Mouse (Mus musculus) embryonic fibroblast, embryonic 13.5 days (primary cell): ENCODE data around the gene Disc1. TPM values are rescaled to one million over a fixed set of nuclear protein-coding genes. Genes with fewer than 3 reads are reported as not detected.

ENCODE experiments used
- H3K27ac ChIP-seq: 2 replicates; pipeline ENCODE4 v1.5.1; 2012; ENCODE audit warnings: low read length, control low read depth, inconsistent platforms; ENCODE audit not compliant: insufficient read depth
- H3K4me1 ChIP-seq: 2 replicates; pipeline ENCODE4 v1.6.1; 2011; ENCODE audit warnings: low read length; ENCODE audit not compliant: control insufficient read depth, insufficient read depth
- H3K4me3 ChIP-seq: 2 replicates; pipeline ENCODE4 v1.5.1; 2011; ENCODE audit warnings: mild to moderate bottlenecking, control low read depth, low read length; ENCODE audit not compliant: insufficient read depth
- CTCF ChIP-seq: IDR thresholded peaks from 2 replicates; pipeline ENCODE4 v1.5.1; 2011; ENCODE audit warnings: mild to moderate bottlenecking, control low read depth, low read length, moderate library complexity, borderline replicate concordance; ENCODE audit not compliant: insufficient read depth
- POLR2A ChIP-seq: IDR thresholded peaks from 2 replicates; pipeline ENCODE4 v1.6.1; 2011; ENCODE audit warnings: low read depth, mild to moderate bottlenecking, control low read depth, low read length, moderate library complexity
- polyA plus RNA-seq: library from polyadenylated mRNA; stranded (reverse); fragments of >200 nt; gene quantifications from 2 replicates; pipeline ENCODE4 v1.2.4, GENCODE M21; 2011; ENCODE audit warnings: low read depth; ENCODE audit not compliant: missing spikeins, insufficient read length

The Disc1 gene
- polyA plus RNA-seq, 1 experiment, result 1.0 TPM

DNA sequence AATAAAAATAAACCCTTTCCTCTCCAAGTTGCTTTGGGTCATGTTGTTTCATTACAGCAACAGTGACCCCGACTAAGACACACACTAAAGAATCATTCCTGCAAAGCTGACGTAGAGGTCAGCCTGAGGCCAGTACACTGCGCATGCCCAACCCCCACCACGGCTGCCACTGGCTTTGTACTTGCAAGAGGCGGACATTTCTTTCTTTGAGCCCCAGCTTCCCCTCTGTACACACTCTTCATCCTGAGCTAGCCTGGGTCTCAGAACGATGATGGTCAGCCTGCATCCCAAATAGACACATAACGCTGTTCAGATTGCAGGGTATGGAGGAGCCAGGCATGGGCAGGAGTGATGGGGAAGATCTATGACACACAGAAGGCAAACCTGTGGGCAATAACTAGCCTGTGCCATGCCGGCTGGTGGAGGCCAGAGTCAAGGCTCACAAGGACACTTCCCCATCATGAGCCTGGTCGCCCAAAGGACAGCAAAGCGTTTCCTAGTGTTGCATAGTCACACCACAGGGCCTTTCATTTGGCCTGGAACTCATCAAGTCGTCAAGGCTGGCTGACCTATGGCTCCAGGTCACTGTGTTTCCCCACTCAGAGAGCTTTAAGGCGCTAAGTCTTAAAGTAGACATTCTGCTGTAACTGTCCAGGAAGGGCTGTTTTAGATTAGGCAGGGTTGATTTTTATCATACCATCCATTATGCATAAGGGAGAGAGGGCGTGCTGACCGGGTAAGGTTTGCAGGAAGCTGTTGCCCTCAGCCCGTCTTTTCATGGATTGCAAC, 13.2 kb upstream of the Disc1 start:
- no peak overlapping the region for H3K27ac ChIP-seq
- no peak overlapping the region for H3K4me3 ChIP-seq
- no peaks in the 10 kb centered on the region for H3K4me1 ChIP-seq
- no peak for TF ChIP-seq CTCF
- TF ChIP-seq POLR2A, result no peak

DNA sequence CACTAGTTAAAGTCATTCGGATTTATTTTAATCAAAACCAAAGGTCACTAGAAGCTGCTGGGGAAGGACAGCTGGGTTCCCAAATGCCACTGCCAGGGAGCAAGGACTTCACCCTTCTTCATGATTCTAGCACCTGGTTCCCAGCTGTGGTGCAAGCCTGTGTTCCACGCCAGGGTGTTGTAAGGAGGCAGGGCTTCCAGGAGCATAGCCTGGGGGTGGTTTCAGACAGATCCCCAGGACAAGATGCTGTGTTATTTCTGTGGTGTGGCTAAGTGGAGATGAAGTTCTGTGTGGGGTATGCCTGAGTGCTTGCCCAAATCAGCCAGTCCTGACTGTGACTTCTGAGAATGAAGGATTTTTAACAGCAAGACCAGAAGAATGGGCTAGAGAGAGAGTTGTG, 12.5 kb upstream of the Disc1 start:
- TF ChIP-seq CTCF (no peak), POLR2A (no peak)
- no peak overlapping the region for H3K4me3 ChIP-seq
- no peaks in the 10 kb centered on the region for H3K4me1 ChIP-seq
- H3K27ac ChIP-seq, result no peak overlapping the region

DNA sequence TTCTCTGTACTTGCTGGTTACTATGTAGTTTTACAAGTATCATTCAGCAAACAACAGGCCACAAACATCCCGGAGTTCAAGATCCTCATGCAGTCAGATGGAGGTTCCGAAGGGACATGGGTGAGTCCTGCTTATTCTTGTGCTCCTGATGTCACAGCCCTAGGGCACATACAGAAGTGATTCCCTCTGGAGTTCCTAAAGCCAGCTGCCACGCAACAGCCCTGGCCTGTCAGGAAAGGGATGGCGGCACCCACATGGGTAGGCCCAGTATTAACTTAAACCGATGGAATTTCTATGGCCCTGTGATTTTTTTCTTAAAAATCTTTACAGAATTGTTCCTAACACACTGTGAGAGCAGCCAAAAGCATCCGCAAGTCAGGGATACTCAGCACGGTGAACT, 10.6 kb upstream of the Disc1 start:
- H3K4me1 ChIP-seq, result no peaks in the 10 kb centered on the region
- TF ChIP-seq CTCF (no peak), POLR2A (no peak)

DNA sequence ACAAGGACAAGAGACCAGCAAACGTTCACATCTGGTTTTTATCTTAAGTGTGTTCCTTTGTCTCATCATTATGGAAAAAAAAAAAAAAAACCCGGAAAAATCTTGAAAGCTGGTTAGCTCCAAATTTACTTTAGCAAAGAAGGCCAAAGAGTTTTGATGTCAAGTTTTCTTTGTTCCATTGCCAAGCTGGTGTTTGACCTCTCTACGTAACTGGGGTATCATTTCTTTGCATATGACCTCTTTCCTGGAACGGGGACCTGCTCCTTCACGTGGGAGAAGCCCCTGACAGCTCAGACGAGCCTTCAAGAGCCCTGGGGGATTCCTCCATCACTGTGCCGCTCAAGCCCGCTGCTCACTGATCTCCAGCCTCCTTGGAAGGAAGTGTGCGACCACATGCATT, 10.1 kb upstream of the Disc1 start:
- Histone ChIP-seq H3K27ac (no peak overlapping the region; the same call in 1 of the 2 replicates), H3K4me3 (no peak overlapping the region), H3K4me1 (no peaks in the 10 kb centered on the region)
- TF ChIP-seq CTCF (no peak), POLR2A (no peak)

More for the DNA sequence above, 10.6 kb upstream of the Disc1 start:
- H3K4me3 ChIP-seq, result no peak overlapping the region
- peak overlapping the region; percentile 19 for H3K27ac ChIP-seq

DNA sequence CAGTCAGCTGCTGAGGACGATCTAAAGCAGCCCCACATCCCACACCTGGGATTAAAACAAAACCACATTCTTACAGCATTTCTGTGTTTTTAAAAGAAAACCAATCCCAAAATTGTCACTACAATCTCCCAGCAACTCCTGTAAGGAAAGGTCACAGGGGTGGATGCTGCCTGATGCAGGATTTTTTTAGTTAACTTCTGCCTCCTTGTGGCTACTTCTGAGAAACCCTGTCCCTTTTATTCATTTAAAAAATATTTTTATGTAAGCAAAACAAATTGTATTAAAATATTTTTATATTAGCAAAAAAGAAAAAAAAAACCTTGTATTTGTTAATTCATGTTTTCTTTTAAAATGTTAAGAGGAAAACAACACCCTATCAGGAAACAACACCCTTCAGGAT, 8.2 kb upstream of the Disc1 start:
- no peak overlapping the region for H3K27ac ChIP-seq
- no peak for TF ChIP-seq POLR2A
- TF ChIP-seq CTCF, result no peak
- H3K4me1 ChIP-seq, result no peaks in the 10 kb centered on the region
- no peak overlapping the region for H3K4me3 ChIP-seq

DNA sequence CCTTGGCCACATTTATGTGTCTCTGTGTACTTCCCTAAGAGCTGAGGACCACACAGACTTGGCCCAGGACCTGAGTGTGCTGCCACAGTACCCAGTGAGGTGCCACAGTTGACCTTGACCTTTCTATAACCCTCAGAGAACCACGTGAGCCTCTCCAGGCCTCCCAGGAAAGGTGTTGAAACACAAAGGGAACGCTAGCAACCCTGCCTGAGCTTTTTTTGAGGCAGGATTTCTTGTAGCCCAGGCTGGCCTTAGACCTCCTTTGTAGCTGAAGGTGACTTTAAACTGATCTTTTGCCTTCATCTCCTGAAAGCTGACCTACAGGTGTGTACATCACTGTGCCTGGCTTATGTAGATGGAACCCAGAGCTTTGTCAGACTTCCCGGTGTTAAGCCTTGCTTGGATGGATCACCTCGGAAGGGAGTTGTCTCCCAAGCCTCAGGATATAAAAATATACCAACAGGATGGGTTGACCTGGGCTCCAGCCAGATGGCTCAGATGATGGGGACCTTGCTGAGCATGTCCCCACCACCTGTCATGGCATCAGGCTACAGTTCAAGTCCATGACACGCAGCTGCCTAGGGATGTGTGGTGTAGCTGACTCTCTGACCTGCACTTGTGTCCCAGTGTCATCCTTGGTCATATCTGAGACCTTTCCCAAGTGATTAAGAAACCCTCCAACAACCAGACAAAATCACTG, 4.8 kb upstream of the Disc1 start:
- Histone ChIP-seq H3K27ac (no peak overlapping the region), H3K4me3 (no peak overlapping the region), H3K4me1 (no peaks in the 10 kb centered on the region)
- TF ChIP-seq CTCF, result no peak
- TF ChIP-seq POLR2A, result no peak

DNA sequence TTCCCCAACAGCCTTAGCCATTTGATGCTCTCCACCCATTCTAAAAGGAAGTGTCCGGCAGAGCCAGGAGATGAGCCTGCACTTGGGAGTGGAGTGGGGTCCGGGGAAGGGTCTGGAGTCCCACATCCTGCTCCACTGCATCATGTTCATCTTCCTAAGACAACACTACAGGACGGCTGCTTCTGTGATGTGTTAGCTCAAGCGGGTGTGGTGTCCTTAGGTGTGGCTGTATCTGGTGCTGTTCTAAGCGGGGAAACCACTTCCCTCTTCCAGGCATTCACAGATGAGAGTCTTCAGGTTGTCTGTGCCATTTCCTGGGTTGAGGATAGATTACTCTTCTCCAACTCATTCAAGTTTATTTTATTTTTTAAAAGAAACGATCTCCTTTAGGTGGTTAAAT, 4.2 kb upstream of the Disc1 start:
- H3K4me3 ChIP-seq, result no peak overlapping the region

DNA sequence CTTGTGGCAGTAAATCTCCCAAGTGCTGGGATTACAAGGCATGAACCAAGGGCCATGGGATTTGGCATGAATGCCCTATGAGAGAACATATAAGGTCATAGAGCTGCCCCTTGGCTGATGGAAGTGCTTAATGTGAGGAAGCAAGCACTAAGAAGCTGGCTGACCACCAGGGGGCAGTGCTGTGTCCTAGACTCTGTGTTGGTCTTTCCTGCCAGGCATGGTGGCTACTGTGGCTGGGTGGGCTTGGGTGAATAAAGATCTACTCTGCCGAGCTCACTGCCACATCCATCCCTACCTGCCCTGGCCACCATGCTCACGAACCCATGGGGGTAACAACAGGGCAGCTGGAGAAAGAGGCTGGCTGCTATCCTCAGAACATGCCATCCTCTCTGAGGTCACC, 2.0 kb upstream of the Disc1 start:
- no peaks in the 10 kb centered on the region for H3K4me1 ChIP-seq
- TF ChIP-seq CTCF (peak; percentile 84; the same call in 1 of the 2 replicates), POLR2A (no peak)
- H3K4me3 ChIP-seq, result no peak overlapping the region

More for the DNA sequence above, 4.2 kb upstream of the Disc1 start:
- no peak for TF ChIP-seq POLR2A
- TF ChIP-seq CTCF, result no peak
- no peak overlapping the region for H3K27ac ChIP-seq
- no peaks in the 10 kb centered on the region for H3K4me1 ChIP-seq

DNA sequence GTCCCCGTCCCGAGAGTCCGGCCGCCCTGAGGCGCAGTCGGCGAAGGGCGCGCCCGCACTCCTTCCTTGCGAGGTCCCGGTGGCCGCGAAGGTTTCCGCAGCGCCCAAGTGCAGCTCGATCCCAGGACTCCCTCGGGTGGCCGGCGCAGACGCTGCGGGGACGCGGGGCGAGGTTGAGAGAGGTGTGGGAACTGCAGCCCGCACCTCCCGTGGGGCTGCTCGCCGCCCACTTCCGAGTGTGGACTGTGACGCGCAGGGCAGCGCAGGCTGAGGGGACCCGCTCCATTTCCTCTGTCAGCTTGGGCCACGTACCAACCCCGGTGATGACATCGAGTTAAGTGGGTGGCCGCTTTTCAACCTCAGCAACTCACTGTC, 428 bp downstream of the Disc1 start:
- TF ChIP-seq CTCF, result no peak
- TF ChIP-seq POLR2A, result peak; percentile 49
- Histone ChIP-seq H3K4me1 (no peaks in the 10 kb centered on the region), H3K27ac (no peak overlapping the region), H3K4me3 (peak overlapping the region; percentile 56)

More for the DNA sequence above, 2.0 kb upstream of the Disc1 start:
- no peak overlapping the region for H3K27ac ChIP-seq

DNA sequence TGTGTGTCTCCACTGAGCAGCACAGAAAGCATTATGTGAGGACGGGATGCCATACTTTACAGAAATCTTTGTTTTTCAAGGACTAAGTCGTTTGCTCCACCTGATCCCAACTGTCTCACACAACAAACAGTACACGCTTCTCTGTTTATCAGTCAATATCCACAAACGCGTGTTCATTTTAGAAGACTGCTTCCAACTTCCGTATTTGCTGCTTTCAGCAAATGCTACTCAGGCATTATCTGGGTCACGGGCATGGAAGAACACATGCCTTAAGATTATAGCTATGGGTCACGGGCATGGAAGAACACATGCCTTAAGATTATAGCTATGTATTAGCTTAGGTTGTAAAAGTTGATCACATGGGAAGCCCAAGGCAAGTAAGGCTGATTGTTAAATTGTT, 6.9 kb downstream of the Disc1 start:
- no peak for TF ChIP-seq CTCF
- TF ChIP-seq POLR2A, result no peak
- Histone ChIP-seq H3K4me1 (no peaks in the 10 kb centered on the region), H3K4me3 (no peak overlapping the region), H3K27ac (no peak overlapping the region)
